Mouse (Mus musculus): Measurements from ENCODE around the gene Nacc1. TPM values are rescaled to one million over a fixed set of nuclear protein-coding genes. Genes with fewer than 3 reads are reported as not detected.
A peak's percentile ranks its signal among the peaks of the same experiment; 100 is the strongest.

The Nacc1 gene
- polyA plus RNA-seq, 1 experiment from 2014 or later = 33.8 TPM

GRCm38 (mm10) chr8:84653092-84653631 is 34.5 kb downstream of the Nacc1 start:
- peak overlapping the region; percentile 42; the same call in 1 of the 2 replicates for H3K27ac ChIP-seq (ENCODE audit: low read depth)
- WGBS = 52% methylated on average over 9 of the region's 9 CpGs
- no peaks in the 10 kb centered on the region for H3K27me3 ChIP-seq (ENCODE audit: insufficient read depth, low read length)
- H3K9ac ChIP-seq = no peak overlapping the region
- H3K4me3 ChIP-seq (ENCODE audit: low read depth, low read length) = no peak overlapping the region; the same call in 1 of the 2 replicates
- H3K36me3 ChIP-seq (ENCODE audit: insufficient read depth) = no peaks in the 10 kb centered on the region
- DNase-seq (no peak), ATAC-seq (ENCODE audit: insufficient read depth) (no peak)
- H3K4me1 ChIP-seq (ENCODE audit: insufficient read depth) = peaks cover 19% of the 10 kb centered on the region; the same call in 1 of the 2 replicates
- H3K9me3 ChIP-seq (ENCODE audit: low read depth, low read length) = no peaks in the 10 kb centered on the region
- peak overlapping the region; percentile 1; the same call in 1 of the 2 replicates for H3K4me2 ChIP-seq
- TF ChIP-seq CTCF (IDR thresholded peaks at IDR 0.05; ENCODE audit: low read depth) = no peak

- H3K9ac ChIP-seq = no peak overlapping the region
- no peak for ATAC-seq (ENCODE audit: insufficient read depth)
- H3K27me3 ChIP-seq (ENCODE audit: insufficient read depth, low read length) = no peaks in the 10 kb centered on the region
- peak overlapping the region; percentile 46 for H3K27ac ChIP-seq (ENCODE audit: low read depth)
- peaks cover 14% of the 10 kb centered on the region for H3K4me1 ChIP-seq (ENCODE audit: insufficient read depth)
- TF ChIP-seq CTCF (IDR thresholded peaks at IDR 0.05; ENCODE audit: low read depth) = no peak
- no peak overlapping the region for H3K4me2 ChIP-seq
- H3K9me3 ChIP-seq (ENCODE audit: low read depth, low read length) = no peaks in the 10 kb centered on the region
- no peaks in the 10 kb centered on the region for H3K36me3 ChIP-seq (ENCODE audit: insufficient read depth)
- 54% methylated on average over 3 of the region's 3 CpGs for WGBS
- DNase-seq = no peak
- no peak overlapping the region for H3K4me3 ChIP-seq (ENCODE audit: low read depth, low read length)
These were observed 37.4 kb downstream of the Nacc1 start for GRCm38 (mm10) chr8:84650213-84650612.

- peaks cover 6% of the 10 kb centered on the region; the same call in 1 of the 2 replicates for H3K4me1 ChIP-seq (ENCODE audit: insufficient read depth)
- no peaks in the 10 kb centered on the region for H3K27me3 ChIP-seq (ENCODE audit: insufficient read depth, low read length)
- peak; percentile 77 for ATAC-seq (ENCODE audit: insufficient read depth)
- peak overlapping the region; percentile 22 for H3K4me3 ChIP-seq (ENCODE audit: low read depth, low read length)
- H3K4me2 ChIP-seq = peak overlapping the region; percentile 56
- peak; percentile 40; the same call in 1 of the 2 replicates for TF ChIP-seq CTCF (IDR thresholded peaks at IDR 0.05; ENCODE audit: low read depth)
- H3K9me3 ChIP-seq (ENCODE audit: low read depth, low read length) = no peaks in the 10 kb centered on the region
- no peaks in the 10 kb centered on the region for H3K36me3 ChIP-seq (ENCODE audit: insufficient read depth)
- peak; percentile 72 for DNase-seq
- H3K27ac ChIP-seq (ENCODE audit: low read depth) = peak overlapping the region; percentile 60; the same call in 1 of the 2 replicates
- H3K9ac ChIP-seq = peak overlapping the region; percentile 14; the same call in 1 of the 2 replicates
- 2% methylated on average over 14 of the region's 14 CpGs for WGBS
These were observed 40.2 kb downstream of the Nacc1 start for GRCm38 (mm10) chr8:84647461-84647901.

- Histone ChIP-seq H3K4me1 (ENCODE audit: insufficient read depth) (peaks cover 6% of the 10 kb centered on the region; the same call in 1 of the 2 replicates), H3K36me3 (ENCODE audit: insufficient read depth) (no peaks in the 10 kb centered on the region), H3K27ac (ENCODE audit: low read depth) (peak overlapping the region; percentile 60; the same call in 1 of the 2 replicates), H3K9me3 (ENCODE audit: low read depth, low read length) (no peaks in the 10 kb centered on the region), H3K4me3 (ENCODE audit: low read depth, low read length) (no peak overlapping the region; the same call in 1 of the 2 replicates), H3K27me3 (ENCODE audit: insufficient read depth, low read length) (no peaks in the 10 kb centered on the region), H3K4me2 (peak overlapping the region; percentile 56), H3K9ac (no peak overlapping the region)
- WGBS = 51% methylated on average over 6 of the region's 6 CpGs
- DNase-seq (peak; percentile 54), ATAC-seq (ENCODE audit: insufficient read depth) (no peak)
- TF ChIP-seq CTCF (IDR thresholded peaks at IDR 0.05; ENCODE audit: low read depth) = peak; percentile 45
These were observed 40.9 kb downstream of the Nacc1 start for GRCm38 (mm10) chr8:84646800-84647199.

- ATAC-seq (ENCODE audit: insufficient read depth) = no peak
- no peak for DNase-seq
- H3K27ac ChIP-seq (ENCODE audit: low read depth) = no peak overlapping the region
- no peak for TF ChIP-seq CTCF (IDR thresholded peaks at IDR 0.05; ENCODE audit: low read depth)
- H3K36me3 ChIP-seq (ENCODE audit: insufficient read depth) = no peaks in the 10 kb centered on the region
- H3K4me1 ChIP-seq (ENCODE audit: insufficient read depth) = peaks cover 6% of the 10 kb centered on the region
- no peaks in the 10 kb centered on the region for H3K27me3 ChIP-seq (ENCODE audit: insufficient read depth, low read length)
- WGBS = 50% methylated on average over 5 of the region's 5 CpGs
- H3K4me3 ChIP-seq (ENCODE audit: low read depth, low read length) = no peak overlapping the region
- no peak overlapping the region for H3K9ac ChIP-seq
- H3K4me2 ChIP-seq = no peak overlapping the region
- no peaks in the 10 kb centered on the region for H3K9me3 ChIP-seq (ENCODE audit: low read depth, low read length)
These were observed 44.6 kb downstream of the Nacc1 start for GRCm38 (mm10) chr8:84643019-84643418.

- no peak for ATAC-seq (ENCODE audit: insufficient read depth)
- DNase-seq = no peak
- H3K36me3 ChIP-seq (ENCODE audit: insufficient read depth) = no peaks in the 10 kb centered on the region
- no peak overlapping the region for H3K9ac ChIP-seq
- H3K27ac ChIP-seq (ENCODE audit: low read depth) = no peak overlapping the region
- 70% methylated on average over 1 of the region's 1 CpGs for WGBS
- no peaks in the 10 kb centered on the region; the same call in 1 of the 2 replicates for H3K4me1 ChIP-seq (ENCODE audit: insufficient read depth)
- no peak overlapping the region for H3K4me2 ChIP-seq
- no peaks in the 10 kb centered on the region for H3K9me3 ChIP-seq (ENCODE audit: low read depth, low read length)
- peak; percentile 19; the same call in 1 of the 2 replicates for TF ChIP-seq CTCF (IDR thresholded peaks at IDR 0.05; ENCODE audit: low read depth)
- H3K4me3 ChIP-seq (ENCODE audit: low read depth, low read length) = no peak overlapping the region
- H3K27me3 ChIP-seq (ENCODE audit: insufficient read depth, low read length) = no peaks in the 10 kb centered on the region
These were observed 45.9 kb downstream of the Nacc1 start for GRCm38 (mm10) chr8:84641578-84642361.

Data from lung, embryonic 14.5 days (tissue).